Mouse (Mus musculus) spleen, postnatal 4 days (tissue): ENCODE results near the gene Pum3.

Experiments
- DNase-seq, 2 experiments: peaks; one replicate each; pipeline ENCODE4 v3.0.0; 2022; ENCODE audit warnings: low spot score in 2 of 2

Pum3 gene

DNA sequence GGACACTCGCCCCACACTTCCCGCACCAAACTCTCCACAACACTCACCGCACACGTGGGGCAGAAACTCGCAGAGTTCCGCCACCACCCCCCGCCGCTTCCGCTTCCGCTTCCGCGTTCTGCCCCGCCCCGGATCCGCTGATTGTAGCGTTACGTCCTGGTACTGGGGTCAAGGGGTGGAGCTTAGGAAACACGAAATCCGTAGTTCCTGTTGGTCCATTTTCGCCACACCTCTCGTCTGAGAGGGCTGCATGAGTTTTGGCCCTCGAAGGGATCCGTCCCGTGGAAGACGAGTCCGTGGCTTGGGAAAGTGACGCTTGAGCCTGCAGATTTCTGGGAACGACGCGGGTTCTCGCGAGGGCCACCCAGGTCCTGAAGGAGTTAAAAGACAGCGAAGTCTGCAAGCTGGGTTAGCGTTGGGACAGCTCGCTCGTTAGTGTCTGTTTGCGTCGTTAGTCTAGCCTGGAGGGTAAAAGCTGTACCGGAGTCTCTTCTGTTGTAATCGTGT is at the start of gene Pum3:
Pum3 (minus strand) TSS at position 81 of the 507 bp plus-strand sequence.
- peak; percentile 91 to 92 for DNase-seq

- DNase-seq, result no peak
Observed at GRCm38 (mm10) chr19:27466691-27467090, 37.1 kb upstream of the Pum3 start.

GRCm38 (mm10) chr19:27462656-27463055 is 33.0 kb upstream of the Pum3 start:
- no peak for DNase-seq

- peak; percentile 21 to 67 for DNase-seq
Observed at GRCm38 (mm10) chr19:27450458-27450857, 20.8 kb upstream of the Pum3 start.

DNA sequence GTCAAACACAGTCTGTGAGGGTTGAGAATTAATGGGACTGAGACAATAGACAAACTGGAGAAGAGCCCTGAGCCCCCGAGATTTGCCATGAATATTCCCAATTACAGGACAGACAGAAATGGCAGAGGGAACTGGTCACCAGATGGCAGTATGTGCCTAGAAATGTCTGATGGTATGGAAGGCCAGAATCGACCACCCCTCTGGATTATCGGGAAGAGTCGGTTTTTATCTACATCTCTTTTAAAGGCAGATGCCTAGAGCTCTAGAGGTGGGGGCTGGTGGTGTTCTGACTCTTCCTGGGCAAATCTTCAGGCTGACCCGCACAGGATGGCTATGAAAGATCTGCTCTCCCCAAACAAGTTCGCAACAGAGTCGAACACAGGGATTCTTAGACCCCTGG is 17.9 kb upstream of the Pum3 start:
- DNase-seq, result no peak

GRCm38 (mm10) chr19:27441106-27441505 is 11.5 kb upstream of the Pum3 start:
- no peak for DNase-seq

DNA sequence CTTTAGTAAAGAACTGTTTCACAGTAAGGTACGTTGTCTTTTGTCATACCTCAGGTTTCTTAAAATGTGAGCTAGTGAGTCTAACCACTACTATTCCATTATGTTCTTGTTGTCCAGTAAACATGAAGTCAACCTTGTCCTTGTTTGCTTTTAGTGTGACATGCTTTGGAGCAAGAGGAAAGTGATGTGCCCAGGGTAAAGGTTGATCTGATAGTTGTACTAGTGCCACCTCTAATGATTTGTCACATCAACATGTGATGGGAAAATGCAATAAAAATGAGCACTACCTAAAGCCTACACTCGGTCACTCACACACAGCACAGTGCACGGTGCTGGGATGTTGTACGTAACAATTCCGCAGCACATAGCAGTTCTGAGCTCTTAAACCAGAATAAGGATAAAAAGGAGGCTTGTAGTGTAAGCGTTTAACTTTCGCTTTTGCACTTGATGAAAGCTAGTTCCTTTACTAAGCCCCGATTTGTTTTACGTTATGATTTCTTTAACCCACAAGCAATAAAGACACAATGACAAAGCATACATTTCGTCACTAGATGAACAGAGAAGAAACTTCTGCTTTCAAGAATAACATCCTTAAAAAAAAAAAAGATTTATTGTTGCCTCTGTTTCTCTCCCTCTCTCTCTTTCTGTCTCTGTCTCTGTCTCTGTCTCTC is 8.5 kb upstream of the Pum3 start:
- no peak for DNase-seq

GRCm38 (mm10) chr19:27430406-27430805 is 781 bp upstream of the Pum3 start:
- peak in 1 of 2 experiments; percentile 61 for DNase-seq

DNA sequence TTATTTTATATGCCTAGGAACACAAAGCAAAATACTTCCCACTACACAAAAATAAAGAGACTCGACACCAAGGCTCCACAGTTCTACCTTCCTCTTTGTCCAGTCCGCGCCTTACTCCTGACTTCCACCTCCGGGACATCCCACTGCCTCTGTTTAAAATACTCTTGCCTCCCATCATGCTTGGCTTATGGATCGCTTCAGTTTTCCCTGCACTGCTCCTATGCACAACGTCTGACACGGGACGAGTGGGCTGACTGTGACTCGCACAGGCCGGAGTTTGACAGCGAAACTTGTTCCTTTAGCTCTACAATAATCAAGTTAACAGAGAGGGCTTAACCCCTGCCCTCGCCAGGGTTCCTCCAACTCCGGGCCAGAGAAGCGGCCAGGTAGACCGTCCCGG is 344 bp downstream of the Pum3 start:
- no peak for DNase-seq

DNA sequence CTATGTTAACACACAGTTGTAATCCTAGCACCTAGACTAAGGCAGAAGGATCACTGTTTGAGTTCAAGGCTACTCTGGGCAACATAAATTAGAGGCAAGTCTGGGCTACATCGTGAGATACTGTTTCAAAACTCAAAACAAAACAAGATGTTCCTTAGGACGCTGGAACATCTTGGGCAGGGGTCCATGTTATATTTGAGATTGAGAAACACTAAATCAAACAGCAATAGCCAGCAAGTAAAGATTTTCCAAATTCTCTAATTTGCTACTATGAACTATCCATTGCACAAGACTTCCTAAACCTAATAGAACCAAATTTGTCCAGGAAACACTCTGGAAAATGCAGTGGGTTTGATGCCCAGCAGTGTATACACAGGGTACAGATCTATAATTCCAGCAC is 1.8 kb downstream of the Pum3 start:
- DNase-seq, result no peak

DNA sequence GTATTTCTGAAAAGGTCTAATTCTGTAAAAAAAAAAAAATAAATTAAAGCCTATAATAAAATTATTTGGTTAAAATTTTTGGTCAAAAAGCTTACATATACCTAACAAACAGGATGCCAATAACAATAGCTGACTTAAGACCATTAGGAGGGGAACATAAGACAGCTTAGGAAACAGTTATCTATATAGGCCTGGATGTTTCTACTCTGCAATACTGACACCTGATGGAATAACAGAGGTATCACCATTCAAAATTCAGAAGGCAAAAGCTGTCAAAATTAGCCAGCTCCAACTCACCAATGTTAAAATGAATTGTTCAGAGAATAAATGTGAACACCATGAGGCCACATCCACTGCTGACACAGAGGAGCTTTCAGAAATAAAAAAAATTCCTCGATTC is 3.2 kb downstream of the Pum3 start:
- no peak for DNase-seq

DNA sequence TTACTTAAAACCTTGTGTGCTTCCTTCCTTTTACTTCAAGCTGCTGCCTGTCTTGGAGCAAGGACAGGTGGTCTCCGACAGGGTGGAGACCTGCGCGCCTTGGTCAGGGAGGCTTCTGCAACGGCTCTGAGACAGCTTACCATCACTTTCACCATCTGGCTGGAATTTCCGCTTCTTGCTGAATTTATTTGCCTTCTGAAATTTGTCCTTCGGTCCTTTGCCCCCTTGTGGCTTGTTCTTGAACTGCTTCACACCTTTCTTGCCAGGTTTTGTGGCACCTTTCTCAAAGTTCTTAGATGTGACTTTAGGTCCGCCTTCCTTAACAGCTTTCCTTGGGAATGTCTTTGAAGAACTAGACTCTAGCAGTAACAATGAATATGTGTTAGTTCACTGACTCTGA is 4.0 kb downstream of the Pum3 start:
- DNase-seq, result peak in 1 of 2 experiments; percentile 17

- peak in 1 of 2 experiments; percentile 48 for DNase-seq
Observed at GRCm38 (mm10) chr19:27417375-27417774, 12.2 kb downstream of the Pum3 start.

GRCm38 (mm10) chr19:27416569-27416968 is 13.1 kb downstream of the Pum3 start:
- peak in 1 of 2 experiments; percentile 61 for DNase-seq

DNA sequence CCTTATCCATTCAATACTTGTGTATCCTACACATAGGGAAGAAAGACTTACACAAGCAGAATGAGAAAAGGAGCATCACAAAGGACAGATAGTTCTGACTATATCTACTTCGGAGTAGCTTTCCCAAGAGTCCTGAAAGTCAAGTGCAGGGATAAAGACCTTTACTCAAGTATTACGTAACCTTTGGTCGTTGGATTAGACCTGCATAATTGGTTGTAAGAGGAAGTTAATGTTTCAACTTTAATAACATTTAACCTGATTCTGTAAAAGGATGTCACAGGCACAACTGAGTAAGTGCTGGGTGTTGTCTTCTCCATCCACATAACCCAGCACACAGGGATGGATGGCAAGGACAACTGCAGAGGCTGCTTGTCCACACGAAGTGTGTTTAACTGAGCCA is 18.3 kb downstream of the Pum3 start:
- peak in 1 of 2 experiments; percentile 11 for DNase-seq

DNA sequence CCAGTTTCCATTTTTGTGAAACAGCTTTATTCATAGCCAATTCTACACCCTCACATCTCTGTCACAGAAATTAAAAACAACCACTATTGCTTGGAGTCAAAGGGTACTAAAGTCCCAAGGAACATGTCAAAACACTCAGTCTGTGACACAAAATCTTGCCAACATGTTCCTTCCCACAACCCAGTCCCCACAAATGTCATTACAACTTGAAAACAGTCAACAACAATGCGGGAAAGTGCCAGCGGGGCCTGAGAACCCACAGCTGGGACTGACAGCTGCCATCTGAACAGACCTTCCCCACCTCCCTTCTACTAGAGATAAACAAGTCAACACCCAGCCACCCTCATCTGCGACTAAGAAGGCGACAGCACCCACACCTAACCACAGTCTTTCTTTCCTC is 18.9 kb downstream of the Pum3 start:
- DNase-seq, result peak in 1 of 2 experiments; percentile 51

- DNase-seq, result no peak
Observed at GRCm38 (mm10) chr19:27409782-27410181, 19.8 kb downstream of the Pum3 start.

- DNase-seq, result no peak
Observed at GRCm38 (mm10) chr19:27409196-27409595, 20.4 kb downstream of the Pum3 start.

- no peak for DNase-seq
Observed at GRCm38 (mm10) chr19:27397797-27398196, 31.8 kb downstream of the Pum3 start.

DNA sequence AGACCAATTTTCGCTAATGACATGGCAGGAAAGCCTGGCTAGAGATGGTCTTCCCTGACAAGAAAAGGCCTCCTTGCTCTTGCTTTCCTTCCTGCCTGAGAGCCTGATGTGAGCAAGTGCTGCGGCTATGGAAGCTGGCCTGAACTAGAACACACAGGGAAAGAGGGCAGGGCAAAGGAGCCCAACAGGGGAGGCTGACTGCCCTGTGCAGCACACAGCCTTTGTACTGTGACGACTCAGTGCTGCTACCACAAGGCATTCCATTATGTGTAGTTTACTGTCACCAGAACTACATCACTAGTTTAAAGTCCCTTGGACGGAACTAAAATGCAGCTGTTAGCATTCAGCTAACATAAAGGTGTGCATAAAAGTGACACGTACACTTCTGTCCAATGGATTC is 32.4 kb downstream of the Pum3 start:
- no peak for DNase-seq

- no peak for DNase-seq
Observed at GRCm38 (mm10) chr19:27396719-27397118, 32.9 kb downstream of the Pum3 start.

- no peak for DNase-seq
Observed at GRCm38 (mm10) chr19:27395936-27396335, 33.7 kb downstream of the Pum3 start.

GRCm38 (mm10) chr19:27395481-27395880 is 34.1 kb downstream of the Pum3 start:
- DNase-seq, result no peak
